Mouse (Mus musculus): ENCODE measurements at regions not wholly inside any gene's neighbourhood (a gene's known extent, or its start where the extent isn't known, plus 50 kb on each side); places are given as distances from the start of the nearest gene placed in this dataset.

DNA sequence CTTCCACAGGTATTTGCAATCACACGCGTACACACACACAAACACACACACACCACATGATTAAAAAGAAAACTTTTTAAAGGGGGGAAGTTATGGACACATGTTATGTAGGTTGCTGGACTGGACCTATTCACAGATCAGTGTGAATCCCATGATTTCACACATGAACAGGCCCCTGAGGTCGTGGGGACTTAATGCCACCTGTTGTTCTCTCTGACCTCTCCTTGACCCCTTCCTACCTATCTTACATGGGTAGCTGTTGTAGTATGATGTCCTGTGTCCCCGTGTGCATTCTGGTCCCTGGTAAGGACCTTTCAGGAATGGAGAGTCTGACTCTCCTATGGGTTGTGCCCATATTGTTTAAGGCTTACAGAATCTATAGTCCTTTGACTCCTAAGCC, 155.6 kb downstream of the Zfp36l1 start:
- no peak overlapping the region for H3K4me3 ChIP-seq (ENCODE audit: insufficient read depth, poor library complexity, severe bottlenecking)
- no peak overlapping the region for H3ac ChIP-seq (ENCODE audit: control insufficient read depth, insufficient read length, low read depth)
- H3K79me2 ChIP-seq (ENCODE audit: control insufficient read depth, insufficient read depth), result no peaks in the 10 kb centered on the region
- no peaks in the 10 kb centered on the region for H3K79me3 ChIP-seq (ENCODE audit: low read depth)
- no peaks in the 10 kb centered on the region for H3K36me3 ChIP-seq (ENCODE audit: control insufficient read depth, insufficient read depth)
- H3K27me3 ChIP-seq (ENCODE audit: control insufficient read depth, insufficient read depth, insufficient read length), result no peaks in the 10 kb centered on the region
- TF ChIP-seq MYOG (IDR thresholded peaks at IDR 0.05; ENCODE audit: control insufficient read depth, extremely low read depth, insufficient read length) (no peak), FOSL1 (IDR thresholded peaks at IDR 0.05; ENCODE audit: insufficient read depth, low read length, poor library complexity, severe bottlenecking) (no peak), MYOD1 (IDR thresholded peaks at IDR 0.05; ENCODE audit: control insufficient read depth, insufficient read length, low read depth) (no peak), CTCF (IDR thresholded peaks at IDR 0.05; ENCODE audit: control insufficient read depth, insufficient read depth, insufficient read length) (no peak), MAX (IDR thresholded peaks at IDR 0.05) (no peak)

DNA sequence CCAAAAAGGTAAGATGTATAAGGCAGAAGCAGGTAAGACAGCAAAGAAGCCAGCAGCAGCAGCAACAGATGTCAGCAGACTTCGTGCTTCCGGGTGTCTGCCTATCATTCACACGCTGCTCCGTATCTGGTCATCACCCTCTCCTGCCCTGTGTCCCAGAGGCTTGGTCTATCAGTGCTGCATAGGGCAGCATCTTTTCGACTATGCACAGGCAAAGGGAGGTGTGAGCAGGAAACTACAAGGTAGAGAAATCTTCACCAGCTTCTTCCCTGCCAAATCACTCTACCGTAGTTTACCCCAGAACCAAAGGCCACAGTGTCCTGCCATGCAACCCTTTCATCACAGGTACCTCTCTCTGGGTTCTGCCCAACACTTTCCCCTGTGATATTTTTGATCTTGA, 156.5 kb downstream of the Zfp36l1 start:
- no peak overlapping the region for H3ac ChIP-seq (ENCODE audit: control insufficient read depth, insufficient read length, low read depth)
- H3K79me2 ChIP-seq (ENCODE audit: control insufficient read depth, insufficient read depth), result no peaks in the 10 kb centered on the region
- H3K79me3 ChIP-seq (ENCODE audit: low read depth), result no peaks in the 10 kb centered on the region
- no peaks in the 10 kb centered on the region for H3K27me3 ChIP-seq (ENCODE audit: control insufficient read depth, insufficient read depth, insufficient read length)
- H3K4me3 ChIP-seq (ENCODE audit: insufficient read depth, poor library complexity, severe bottlenecking), result no peak overlapping the region
- H3K36me3 ChIP-seq (ENCODE audit: control insufficient read depth, insufficient read depth), result no peaks in the 10 kb centered on the region
- TF ChIP-seq USF1 (IDR thresholded peaks at IDR 0.05; ENCODE audit: low read depth) (no peak), MYOG (IDR thresholded peaks at IDR 0.05; ENCODE audit: control insufficient read depth, extremely low read depth, insufficient read length) (no peak), CTCF (IDR thresholded peaks at IDR 0.05; ENCODE audit: control insufficient read depth, insufficient read depth, insufficient read length) (no peak), MAX (IDR thresholded peaks at IDR 0.05) (no peak), MYOD1 (IDR thresholded peaks at IDR 0.05; ENCODE audit: control insufficient read depth, insufficient read length, low read depth) (no peak), CEBPB (IDR thresholded peaks at IDR 0.05; ENCODE audit: low read depth) (no peak), FOSL1 (IDR thresholded peaks at IDR 0.05; ENCODE audit: insufficient read depth, low read length, poor library complexity, severe bottlenecking) (no peak)

DNA sequence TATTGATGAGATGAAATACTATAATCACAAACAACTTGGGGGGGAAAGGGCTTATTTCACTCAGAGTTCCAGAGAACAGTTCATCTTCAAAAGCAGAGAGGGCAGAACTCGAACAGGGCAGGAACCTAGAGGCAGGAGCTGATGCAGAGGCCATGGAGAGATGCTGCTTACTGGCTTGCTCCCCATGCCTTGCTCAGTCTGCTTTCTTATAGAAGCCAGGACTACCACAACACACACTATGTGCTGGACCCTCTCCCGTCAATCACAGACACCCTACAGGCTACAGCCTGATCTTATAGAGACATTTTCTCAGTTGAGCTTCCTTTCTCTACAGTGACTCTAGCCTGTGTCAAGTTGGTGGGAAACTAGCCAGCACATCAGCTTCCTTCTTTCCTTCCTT, 157.3 kb downstream of the Zfp36l1 start:
- Histone ChIP-seq H3K27me3 (ENCODE audit: control insufficient read depth, insufficient read depth, insufficient read length) (no peaks in the 10 kb centered on the region), H3K79me2 (ENCODE audit: control insufficient read depth, insufficient read depth) (no peaks in the 10 kb centered on the region), H3K4me3 (ENCODE audit: insufficient read depth, poor library complexity, severe bottlenecking) (no peak overlapping the region), H3ac (ENCODE audit: control insufficient read depth, insufficient read length, low read depth) (no peak overlapping the region), H3K36me3 (ENCODE audit: control insufficient read depth, insufficient read depth) (no peaks in the 10 kb centered on the region), H3K79me3 (ENCODE audit: low read depth) (no peaks in the 10 kb centered on the region)
- TF ChIP-seq MYOG (IDR thresholded peaks at IDR 0.05; ENCODE audit: control insufficient read depth, extremely low read depth, insufficient read length) (no peak), CEBPB (IDR thresholded peaks at IDR 0.05; ENCODE audit: low read depth) (no peak), CTCF (IDR thresholded peaks at IDR 0.05; ENCODE audit: control insufficient read depth, insufficient read depth, insufficient read length) (no peak), USF1 (IDR thresholded peaks at IDR 0.05; ENCODE audit: low read depth) (no peak), MAX (IDR thresholded peaks at IDR 0.05) (no peak), MYOD1 (IDR thresholded peaks at IDR 0.05; ENCODE audit: control insufficient read depth, insufficient read length, low read depth) (no peak), FOSL1 (IDR thresholded peaks at IDR 0.05; ENCODE audit: insufficient read depth, low read length, poor library complexity, severe bottlenecking) (no peak)

DNA sequence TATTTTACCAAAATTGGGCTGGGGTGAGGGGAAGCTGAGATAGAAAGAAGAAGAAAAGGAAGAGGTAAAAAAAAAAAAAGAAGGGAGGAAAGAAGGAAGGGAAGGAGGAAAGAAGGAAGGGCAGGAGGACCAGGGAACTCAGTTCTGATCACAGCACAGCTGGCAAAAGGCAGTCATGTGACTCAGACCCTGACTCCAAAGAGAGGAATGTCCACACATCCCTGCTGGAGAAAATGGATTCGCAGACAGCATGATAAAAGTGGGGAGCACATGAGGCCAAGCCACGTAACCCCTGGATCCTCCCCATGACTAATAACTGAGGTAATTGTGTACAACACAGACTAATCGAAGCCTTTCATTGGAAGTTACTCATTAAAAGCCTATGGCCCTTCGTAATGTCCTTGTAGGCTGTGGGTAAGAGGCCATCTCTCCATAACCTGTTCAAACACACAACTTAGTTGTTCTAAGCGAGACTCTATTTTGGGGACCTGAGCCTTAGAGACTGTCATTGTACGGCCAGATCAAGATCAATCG, 162.2 kb downstream of the Zfp36l1 start:
- TF ChIP-seq USF1 (IDR thresholded peaks at IDR 0.05; ENCODE audit: low read depth), result peak; percentile 88
- TF ChIP-seq MYOG (IDR thresholded peaks at IDR 0.05; ENCODE audit: control insufficient read depth, extremely low read depth, insufficient read length), result no peak
- TF ChIP-seq MAX (IDR thresholded peaks at IDR 0.05), result peak; percentile 48
- TF ChIP-seq CTCF (IDR thresholded peaks at IDR 0.05; ENCODE audit: control insufficient read depth, insufficient read depth, insufficient read length), result no peak
- no peak for TF ChIP-seq CEBPB (IDR thresholded peaks at IDR 0.05; ENCODE audit: low read depth)
- peak; percentile 40 for TF ChIP-seq MYOD1 (IDR thresholded peaks at IDR 0.05; ENCODE audit: control insufficient read depth, insufficient read length, low read depth)
- peak; percentile 18 for TF ChIP-seq FOSL1 (IDR thresholded peaks at IDR 0.05; ENCODE audit: insufficient read depth, low read length, poor library complexity, severe bottlenecking)
- Histone ChIP-seq H3K79me2 (ENCODE audit: control insufficient read depth, insufficient read depth) (no peaks in the 10 kb centered on the region), H3K79me3 (ENCODE audit: low read depth) (no peaks in the 10 kb centered on the region), H3K4me3 (ENCODE audit: insufficient read depth, poor library complexity, severe bottlenecking) (no peak overlapping the region), H3K36me3 (ENCODE audit: control insufficient read depth, insufficient read depth) (no peaks in the 10 kb centered on the region), H3ac (ENCODE audit: control insufficient read depth, insufficient read length, low read depth) (no peak overlapping the region), H3K27me3 (ENCODE audit: control insufficient read depth, insufficient read depth, insufficient read length) (no peaks in the 10 kb centered on the region)

DNA sequence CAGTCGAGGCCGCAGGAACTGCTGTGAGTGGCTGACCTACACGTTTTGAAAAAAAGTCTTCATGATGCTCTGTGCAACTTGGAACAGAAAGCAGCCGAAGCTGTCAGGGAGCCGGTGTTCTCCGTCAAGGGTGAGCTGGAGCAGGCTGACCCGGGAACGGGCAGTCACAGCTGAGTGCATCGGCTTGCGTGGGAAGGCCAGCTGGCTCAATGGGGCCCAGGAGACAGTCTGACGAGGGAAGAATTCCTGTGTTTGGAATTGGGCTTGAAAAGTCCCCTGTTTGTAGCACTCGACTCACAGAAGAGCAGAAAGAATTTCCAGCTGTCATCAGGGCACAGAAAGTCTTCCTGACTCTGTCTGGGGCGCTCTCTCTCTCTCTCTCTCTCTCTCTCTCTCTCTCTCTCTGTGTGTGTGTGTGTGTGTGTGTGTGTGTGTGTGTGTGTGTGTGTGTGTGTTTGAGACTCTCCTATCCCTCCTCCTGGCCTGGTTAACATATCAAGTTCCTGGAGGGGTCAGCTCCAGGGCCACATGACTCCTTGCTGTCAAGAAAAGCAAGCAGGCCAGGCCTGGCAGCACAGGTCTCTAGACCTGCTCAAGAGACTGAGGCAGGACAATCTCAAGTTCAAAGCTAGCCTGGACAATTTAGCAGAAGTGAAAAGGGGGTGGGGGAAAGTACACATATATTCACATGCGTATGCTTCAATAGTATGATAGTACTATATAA, 163.6 kb downstream of the Zfp36l1 start:
- no peak overlapping the region for H3ac ChIP-seq (ENCODE audit: control insufficient read depth, insufficient read length, low read depth)
- TF ChIP-seq USF1 (IDR thresholded peaks at IDR 0.05; ENCODE audit: low read depth), result no peak
- no peak overlapping the region for H3K4me3 ChIP-seq (ENCODE audit: insufficient read depth, poor library complexity, severe bottlenecking)

DNA sequence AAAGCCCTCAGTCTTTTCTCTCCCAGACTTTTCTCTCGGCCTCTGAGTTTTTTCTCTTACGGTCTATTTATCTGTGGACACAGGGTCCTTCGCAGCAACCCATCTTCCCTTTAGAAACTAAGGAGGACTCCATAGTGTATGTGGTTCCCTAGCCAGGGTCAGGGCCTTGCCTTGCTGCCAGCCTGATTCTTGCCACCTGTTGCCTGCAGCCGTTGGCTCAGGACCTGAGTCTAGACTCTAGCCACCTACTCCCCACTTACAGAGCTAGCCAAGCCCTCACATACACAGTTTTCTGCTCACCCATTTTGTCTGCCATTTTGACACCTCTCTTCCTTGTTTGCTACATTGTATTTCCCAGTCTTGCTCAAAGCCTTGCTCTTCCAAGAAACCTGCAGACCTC, 165.2 kb downstream of the Zfp36l1 start:
- TF ChIP-seq MYOG (IDR thresholded peaks at IDR 0.05; ENCODE audit: control insufficient read depth, extremely low read depth, insufficient read length), result no peak
- no peak for TF ChIP-seq CEBPB (IDR thresholded peaks at IDR 0.05; ENCODE audit: low read depth)
- no peak for TF ChIP-seq MAX (IDR thresholded peaks at IDR 0.05)
- no peak for TF ChIP-seq CTCF (IDR thresholded peaks at IDR 0.05; ENCODE audit: control insufficient read depth, insufficient read depth, insufficient read length)
- no peak for TF ChIP-seq USF1 (IDR thresholded peaks at IDR 0.05; ENCODE audit: low read depth)
- TF ChIP-seq MYOD1 (IDR thresholded peaks at IDR 0.05; ENCODE audit: control insufficient read depth, insufficient read length, low read depth), result no peak
- no peak for TF ChIP-seq FOSL1 (IDR thresholded peaks at IDR 0.05; ENCODE audit: insufficient read depth, low read length, poor library complexity, severe bottlenecking)
- Histone ChIP-seq H3K79me3 (ENCODE audit: low read depth) (no peaks in the 10 kb centered on the region), H3ac (ENCODE audit: control insufficient read depth, insufficient read length, low read depth) (no peak overlapping the region), H3K27me3 (ENCODE audit: control insufficient read depth, insufficient read depth, insufficient read length) (no peaks in the 10 kb centered on the region), H3K4me3 (ENCODE audit: insufficient read depth, poor library complexity, severe bottlenecking) (no peak overlapping the region), H3K36me3 (ENCODE audit: control insufficient read depth, insufficient read depth) (no peaks in the 10 kb centered on the region), H3K79me2 (ENCODE audit: control insufficient read depth, insufficient read depth) (no peaks in the 10 kb centered on the region)

More for the DNA sequence above, 163.6 kb downstream of the Zfp36l1 start:
- no peaks in the 10 kb centered on the region for H3K36me3 ChIP-seq (ENCODE audit: control insufficient read depth, insufficient read depth)
- no peaks in the 10 kb centered on the region for H3K79me2 ChIP-seq (ENCODE audit: control insufficient read depth, insufficient read depth)
- no peaks in the 10 kb centered on the region for H3K27me3 ChIP-seq (ENCODE audit: control insufficient read depth, insufficient read depth, insufficient read length)
- H3K79me3 ChIP-seq (ENCODE audit: low read depth), result no peaks in the 10 kb centered on the region

All from C2C12 (cell line).